Comparison of ENCODE assay signal across 8 mouse cellular contexts in the genomic region with DNA sequence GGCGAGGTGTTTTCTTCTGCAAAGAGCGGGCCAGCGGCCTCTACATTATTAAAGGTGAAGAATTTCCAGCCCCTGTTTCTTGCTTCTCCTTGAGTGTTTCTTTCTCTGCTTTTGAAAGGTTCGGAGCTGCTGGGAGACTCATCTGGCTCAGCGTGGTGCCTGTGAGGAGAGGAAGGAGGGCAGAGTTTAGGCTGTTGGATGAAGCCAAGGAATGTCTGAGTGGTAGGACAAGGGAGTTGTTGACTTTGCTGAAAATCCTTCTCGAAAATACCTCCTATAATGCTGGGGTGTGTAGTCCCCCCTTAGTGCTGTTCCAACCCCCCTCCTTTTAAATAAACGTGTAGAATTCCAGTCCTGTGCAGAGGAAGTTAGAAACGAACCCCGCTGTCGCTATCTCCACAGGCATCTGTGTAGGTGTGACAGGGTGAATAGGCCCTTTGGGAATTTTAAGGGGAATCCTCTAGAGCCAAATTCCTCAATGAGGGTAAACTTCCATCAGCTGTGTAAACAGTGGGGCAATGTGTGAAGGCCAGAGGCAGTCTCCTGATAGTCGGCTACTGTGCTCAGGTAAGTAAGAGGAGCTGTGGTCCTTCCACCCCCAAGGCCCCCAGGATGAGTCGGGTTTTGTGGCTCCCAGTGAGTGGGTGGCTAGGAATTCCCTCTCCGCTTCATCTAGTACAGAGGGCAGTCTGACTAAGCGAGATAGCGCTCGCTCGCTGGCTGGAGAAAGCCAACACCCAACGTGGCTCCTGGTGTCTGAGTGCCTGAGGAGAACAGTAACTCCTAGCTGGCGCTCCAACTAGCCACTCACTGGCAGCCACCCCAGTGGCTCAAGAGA. TPM values are rescaled to one million over a fixed set of nuclear protein-coding genes. Genes with fewer than 3 reads are reported as not detected.
DNase-seq lines count a peak whose midpoint lies in the region; ATAC-seq lines count a peak whose summit lies in the region.

No protein-coding gene starts in this region.

- H3K9me3 ChIP-seq in heart, embryonic 11.5 days (replicated peaks; ENCODE audit: control insufficient read depth, low read length): no peaks in the 10 kb centered on the region
- H3K9me3 ChIP-seq in liver, embryonic 15.5 days (replicated peaks): no peaks in the 10 kb centered on the region

- peak overlapping the region; percentile 30; the same call in 1 of the 2 replicates for H3K9ac ChIP-seq in heart, embryonic 11.5 days (ENCODE audit: low read depth, low read length)
- no peak overlapping the region for H3K9ac ChIP-seq in liver, embryonic 15.5 days

- H3K4me3 ChIP-seq in heart, embryonic 11.5 days (ENCODE audit: low read depth, low read length): no peak overlapping the region
- H3K4me3 ChIP-seq in liver, embryonic 15.5 days (replicated peaks): no peak overlapping the region

- peak; percentile 18 for DNase-seq in adrenal gland, postnatal 10 days
- no peak for DNase-seq in adrenal gland, postnatal 25 days
- peak; percentile 85 for DNase-seq in R1 (ENCODE audit: low read depth, low spot score)
- no peak for DNase-seq in right cerebral cortex, adult 2 months (ENCODE audit: low spot score in 2 of 2)
- DNase-seq in layer of hippocampus, postnatal 10 days (ENCODE audit: low spot score in 2 of 2): no peak
- DNase-seq in right cerebral cortex, postnatal 4 days: no peak

- peak overlapping the region; percentile 23; the same call in 1 of the 2 replicates for H3K4me2 ChIP-seq in heart, embryonic 11.5 days
- H3K4me2 ChIP-seq in liver, embryonic 15.5 days: peak overlapping the region; percentile 32; the same call in 1 of the 2 replicates

- H3K4me1 ChIP-seq in heart, embryonic 11.5 days (ENCODE audit: control insufficient read depth, insufficient read depth, low read length): peaks cover 11% of the 10 kb centered on the region
- H3K4me1 ChIP-seq in liver, embryonic 15.5 days (replicated peaks): no peaks in the 10 kb centered on the region

- no peak overlapping the region for H3K27ac ChIP-seq in heart, embryonic 11.5 days (ENCODE audit: low read depth, low read length)
- H3K27ac ChIP-seq in liver, embryonic 15.5 days (replicated peaks): no peak overlapping the region

- no peak; the same call in 1 of the 2 replicates for ATAC-seq in heart, embryonic 11.5 days (replicated peaks; ENCODE audit: insufficient number of reproducible peaks, low FRiP score, low TSS enrichment)
- ATAC-seq in liver, embryonic 15.5 days (ENCODE audit: insufficient read depth): peak; percentile 34; the same call in 1 of the 2 replicates

- 18% methylated on average over 19 of the region's 19 CpGs for WGBS in heart, embryonic 11.5 days (ENCODE audit: insufficient replicate concordance)
- 37% methylated on average over 19 of the region's 19 CpGs for WGBS in liver, embryonic 15.5 days (ENCODE audit: insufficient replicate concordance)

- no peaks in the 10 kb centered on the region for H3K36me3 ChIP-seq in heart, embryonic 11.5 days (ENCODE audit: control insufficient read depth, insufficient read depth, low read length)
- H3K36me3 ChIP-seq in liver, embryonic 15.5 days (replicated peaks): no peaks in the 10 kb centered on the region

- no peaks in the 10 kb centered on the region for H3K27me3 ChIP-seq in heart, embryonic 11.5 days (ENCODE audit: control insufficient read depth, insufficient read depth, low read length)
- H3K27me3 ChIP-seq in liver, embryonic 15.5 days: no peaks in the 10 kb centered on the region

RNA-seq across cellular contexts. Expression of gene Ccn1, which starts 35.0 kb away (rescaled TPM):
- 10 to 100 TPM; 18.6 to 47.5 TPM for total RNA-seq in adrenal gland, postnatal 10 days (2021)
- total RNA-seq in adrenal gland, postnatal 25 days (2021): 5.5 and 10.6 TPM in 2 replicates
- polyA plus RNA-seq in heart, embryonic 11.5 days (2014; fragmentation: Nextera tagmentation; extraction: Ambion mirVana): 55.6 and 61.9 TPM in 2 replicates
- 7.6 and 8.5 TPM in 2 replicates for polyA plus RNA-seq in liver, embryonic 15.5 days (2015; fragmentation: Nextera tagmentation; extraction: Ambion mirVana)
- 1 to 10 TPM; 6.1 to 6.8 TPM for total RNA-seq in layer of hippocampus, postnatal 10 days (2021)

Comparison
In these comparisons a context has a peak if more than half of its experiments do, and no peak if none do; other contexts are left out.
1. DNase-seq: peak in adrenal gland, postnatal 10 days (single experiment) and R1 (single experiment); none in adrenal gland, postnatal 25 days (single experiment), right cerebral cortex, adult 2 months (0 of 2), layer of hippocampus, postnatal 10 days (0 of 2) and right cerebral cortex, postnatal 4 days (single experiment).